Mouse (Mus musculus) hindbrain, embryonic 14.5 days (tissue): Measurements from ENCODE around the gene Cxcr6. TPM values are rescaled to one million over a fixed set of nuclear protein-coding genes. Genes with fewer than 3 reads are reported as not detected.
"Not testable (repeated sequence)": the region's sequence is repeated elsewhere in the genome, so short reads cannot be mapped to it uniquely, and the experiment has no call there.

Experiments
- ATAC-seq: fragments of 200-750 bp; cut with Nextera tagmentation; 2 replicates; pipeline ENCODE4 v1.8.0; 2017; ENCODE audit warnings: moderate number of reproducible peaks, mild to moderate bottlenecking, moderate TSS enrichment, moderate library complexity; ENCODE audit not compliant: low FRiP score
- DNase-seq: peaks from one replicate; pipeline ENCODE4 v3.0.0-alpha.2; 2015; ENCODE audit warnings: low spot score
- H3K27ac ChIP-seq: fragments of 300-500 bp; sonication (generic); 2 replicates; pipeline ENCODE4 v1.5.1; 2014; ENCODE audit warnings: mild to moderate bottlenecking, moderate library complexity
- H3K27me3 ChIP-seq: fragments of 300-500 bp; sonication (generic); 2 replicates; pipeline ENCODE4 v1.6.1; 2014; ENCODE audit warnings: mild to moderate bottlenecking, low read length, mixed read lengths; ENCODE audit not compliant: control insufficient read depth, insufficient read depth
- H3K36me3 ChIP-seq: fragments of 300-500 bp; sonication (generic); replicated peaks from 2 replicates; pipeline ENCODE4 v1.6.1; 2014; ENCODE audit not compliant: control insufficient read depth, insufficient read depth
- H3K4me1 ChIP-seq: fragments of 300-500 bp; sonication (generic); replicated peaks from 2 replicates; pipeline ENCODE4 v1.6.1; 2014; ENCODE audit warnings: antibody characterized with exemption, low read length, mixed read lengths; ENCODE audit not compliant: control insufficient read depth, insufficient read depth
- H3K4me2 ChIP-seq: fragments of 300-500 bp; sonication (generic); replicated peaks from 2 replicates; pipeline ENCODE4 v1.6.1; 2014; ENCODE audit warnings: mild to moderate bottlenecking, moderate library complexity
- H3K4me3 ChIP-seq: fragments of 300-500 bp; sonication (generic); replicated peaks from 2 replicates; pipeline ENCODE4 v1.5.1; 2014; ENCODE audit warnings: mild to moderate bottlenecking, low read length
- H3K9ac ChIP-seq: fragments of 300-500 bp; sonication (generic); 2 replicates; pipeline ENCODE4 v1.6.1; 2014
- H3K9me3 ChIP-seq: fragments of 300-500 bp; sonication (generic); 2 replicates; pipeline ENCODE4 v1.6.1; 2016; ENCODE audit warnings: low read length; ENCODE audit not compliant: control insufficient read depth
- WGBS: fragments of 180-500 bp; shearing (Covaris S2); extraction: QIAGEN DNeasy Blood & Tissue Kit; methylation state at CpG from one replicate; pipeline ENCODE4 v1.1.7; 2014; 5-methylcytosine and 5-hydroxymethylcytosine counted together
- polyA plus RNA-seq: library from polyadenylated mRNA; unstranded; fragments of >200 nt; fragmentation: Nextera tagmentation; extraction: Ambion mirVana; gene quantifications from 2 replicates; pipeline ENCODE4 v1.2.1, GENCODE M21; 2014

The Cxcr6 gene
- polyA plus RNA-seq, 1 experiment from 2014 or later = 0.23 TPM

DNA sequence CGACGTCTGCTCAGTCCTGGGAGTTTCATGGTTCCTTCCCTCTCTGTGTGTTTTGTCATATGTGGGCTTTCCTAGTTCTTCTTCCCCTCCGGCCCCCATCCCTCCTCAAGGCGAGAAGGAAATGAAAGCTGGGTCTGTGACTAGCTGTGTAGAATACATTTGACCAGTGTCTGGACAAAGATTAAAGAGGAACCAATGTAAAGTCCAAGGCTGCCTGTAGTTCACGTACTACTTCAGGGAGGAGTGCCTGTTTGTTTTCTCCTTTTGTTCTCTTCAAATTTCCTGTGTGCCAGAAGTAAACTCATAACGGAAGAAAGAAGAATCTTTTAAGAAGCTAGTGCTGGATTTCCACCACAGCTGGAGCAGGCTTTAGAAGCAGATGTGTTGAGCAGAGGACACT, 36.7 kb upstream of the Cxcr6 start:
- DNase-seq (no peak), ATAC-seq (no peak)
- H3K4me2 ChIP-seq = no peak overlapping the region
- 69% methylated on average over 6 of the region's 6 CpGs for WGBS
- no peak overlapping the region for H3K27ac ChIP-seq
- H3K4me1 ChIP-seq = no peaks in the 10 kb centered on the region
- no peak overlapping the region for H3K4me3 ChIP-seq
- H3K9ac ChIP-seq = no peak overlapping the region
- no peaks in the 10 kb centered on the region for H3K27me3 ChIP-seq
- no peaks in the 10 kb centered on the region for H3K36me3 ChIP-seq
- no peaks in the 10 kb centered on the region for H3K9me3 ChIP-seq

DNA sequence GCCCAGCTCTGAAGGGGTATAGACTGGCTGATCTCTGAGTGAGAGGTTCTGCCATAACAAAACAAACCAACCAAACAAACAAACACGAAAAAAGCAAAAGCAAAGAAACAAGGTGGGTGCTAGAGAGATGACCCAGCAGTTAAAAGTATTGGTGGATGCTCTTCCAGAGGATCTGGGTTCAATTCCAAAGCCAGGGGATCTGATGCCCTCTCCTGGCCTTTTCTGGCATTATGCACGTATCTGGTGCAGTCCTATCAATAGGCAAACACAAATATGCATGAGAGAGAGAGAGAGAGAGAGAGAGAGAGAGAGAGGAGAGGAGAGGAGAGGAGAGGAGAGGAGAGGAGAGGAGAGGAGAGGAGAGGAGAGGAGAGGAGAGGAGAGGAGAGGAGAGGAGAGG, 33.0 kb upstream of the Cxcr6 start:
- not testable (repeated sequence) for H3K4me3 ChIP-seq, H3K9ac ChIP-seq, H3K36me3 ChIP-seq, ATAC-seq, H3K4me1 ChIP-seq, H3K27ac ChIP-seq, H3K4me2 ChIP-seq, H3K27me3 ChIP-seq, H3K9me3 ChIP-seq, DNase-seq
- WGBS = 34% methylated on average over 2 of the region's 2 CpGs

- Histone ChIP-seq H3K9ac (no peak overlapping the region), H3K27me3 (no peaks in the 10 kb centered on the region), H3K36me3 (peaks cover 39% of the 10 kb centered on the region), H3K4me1 (no peaks in the 10 kb centered on the region), H3K4me2 (no peak overlapping the region), H3K4me3 (no peak overlapping the region), H3K27ac (no peak overlapping the region), H3K9me3 (peaks cover 1% of the 10 kb centered on the region; the same call in 1 of the 2 replicates)
- DNase-seq = no peak
- ATAC-seq = no peak
- 92% methylated on average over 4 of the region's 4 CpGs for WGBS
Measured at GRCm38 (mm10) chr9:123788855-123789529, 17.3 kb upstream of the Cxcr6 start.

GRCm38 (mm10) chr9:123796174-123796573, 10.1 kb upstream of the Cxcr6 start:
- no peak overlapping the region for H3K9ac ChIP-seq
- ATAC-seq (no peak), DNase-seq (peak; percentile 66)
- 75% methylated on average over 3 of the region's 3 CpGs for WGBS
- H3K4me1 ChIP-seq = no peaks in the 10 kb centered on the region
- H3K27me3 ChIP-seq = no peaks in the 10 kb centered on the region
- no peak overlapping the region for H3K4me3 ChIP-seq
- H3K4me2 ChIP-seq = no peak overlapping the region
- no peak overlapping the region for H3K27ac ChIP-seq
- H3K9me3 ChIP-seq = no peaks in the 10 kb centered on the region
- peaks cover 61% of the 10 kb centered on the region for H3K36me3 ChIP-seq

DNA sequence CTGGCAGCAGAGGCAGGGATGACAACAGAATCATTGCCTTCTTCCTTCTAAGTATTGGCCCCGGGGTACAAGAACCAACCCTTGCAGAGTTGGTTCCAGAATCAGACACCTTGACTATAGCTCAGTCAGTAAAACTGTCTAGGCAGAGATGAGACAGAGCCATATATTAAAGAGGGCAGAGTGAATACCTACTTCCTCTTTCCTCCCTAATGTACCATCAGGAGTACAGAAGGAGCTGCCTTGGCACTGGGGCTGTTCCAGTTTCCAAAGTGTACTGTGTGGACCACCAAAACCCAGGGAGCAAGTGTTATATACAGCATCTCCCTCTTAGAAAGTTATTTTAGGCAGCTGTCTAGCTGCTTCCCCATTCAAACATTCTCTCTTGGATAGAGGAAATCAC, 4.7 kb upstream of the Cxcr6 start:
- no peaks in the 10 kb centered on the region for H3K9me3 ChIP-seq
- WGBS = 100% methylated on average over 1 of the region's 1 CpGs
- no peak overlapping the region for H3K4me2 ChIP-seq
- no peaks in the 10 kb centered on the region for H3K27me3 ChIP-seq
- no peak for DNase-seq
- H3K9ac ChIP-seq = no peak overlapping the region
- no peak overlapping the region for H3K27ac ChIP-seq
- no peak overlapping the region for H3K4me3 ChIP-seq
- H3K36me3 ChIP-seq = peaks cover 31% of the 10 kb centered on the region
- ATAC-seq = no peak
- H3K4me1 ChIP-seq = no peaks in the 10 kb centered on the region

DNA sequence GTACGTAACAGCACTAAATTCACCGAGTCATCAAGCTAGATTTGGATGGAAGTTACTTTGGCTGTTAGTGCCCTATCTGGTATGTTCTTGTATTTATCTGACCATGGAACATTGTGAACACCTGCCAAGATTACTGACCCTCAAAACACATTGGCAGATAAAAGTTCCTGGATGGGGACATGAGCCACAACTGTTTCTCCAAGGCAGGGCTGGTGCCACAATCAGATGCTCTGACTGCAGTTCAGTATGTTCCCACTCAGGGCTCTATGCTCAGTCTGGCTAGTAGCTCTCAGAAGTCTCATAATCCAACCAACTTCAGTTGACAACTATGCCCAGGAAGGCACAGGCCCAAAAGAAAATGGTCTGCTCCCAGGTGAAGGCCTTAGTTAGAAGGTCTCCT, 3.9 kb upstream of the Cxcr6 start:
- no peak overlapping the region for H3K4me3 ChIP-seq
- WGBS = 100% methylated on average over 2 of the region's 2 CpGs
- no peak overlapping the region for H3K27ac ChIP-seq
- ATAC-seq (no peak), DNase-seq (no peak)
- peaks cover 24% of the 10 kb centered on the region for H3K36me3 ChIP-seq
- no peaks in the 10 kb centered on the region for H3K4me1 ChIP-seq
- H3K27me3 ChIP-seq = no peaks in the 10 kb centered on the region
- no peak overlapping the region for H3K4me2 ChIP-seq
- no peaks in the 10 kb centered on the region for H3K9me3 ChIP-seq
- no peak overlapping the region for H3K9ac ChIP-seq

DNA sequence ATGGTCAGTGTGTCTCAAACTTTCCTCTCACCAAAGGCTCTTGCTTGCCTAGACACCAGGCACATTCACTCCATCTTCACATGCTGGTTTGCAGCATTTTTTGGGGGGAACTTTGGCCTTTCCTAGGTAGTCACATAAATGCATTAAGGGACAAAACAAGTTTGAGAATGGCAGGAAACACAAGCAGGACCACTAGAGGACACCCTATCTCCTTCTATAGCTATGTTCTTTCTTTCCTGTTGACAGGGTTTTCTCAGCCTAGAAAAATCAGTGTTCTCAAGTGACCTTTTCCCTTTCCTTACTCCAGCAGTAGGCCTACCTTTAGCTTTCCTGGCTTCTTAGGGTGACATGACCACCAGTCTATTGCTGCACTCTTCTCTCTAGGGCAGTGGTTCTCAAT, 3.4 kb upstream of the Cxcr6 start:
- Histone ChIP-seq H3K9ac (no peak overlapping the region), H3K9me3 (no peaks in the 10 kb centered on the region), H3K4me2 (no peak overlapping the region), H3K36me3 (peaks cover 22% of the 10 kb centered on the region), H3K27ac (no peak overlapping the region), H3K27me3 (no peaks in the 10 kb centered on the region), H3K4me3 (no peak overlapping the region), H3K4me1 (no peaks in the 10 kb centered on the region)
- DNase-seq (no peak), ATAC-seq (no peak)

DNA sequence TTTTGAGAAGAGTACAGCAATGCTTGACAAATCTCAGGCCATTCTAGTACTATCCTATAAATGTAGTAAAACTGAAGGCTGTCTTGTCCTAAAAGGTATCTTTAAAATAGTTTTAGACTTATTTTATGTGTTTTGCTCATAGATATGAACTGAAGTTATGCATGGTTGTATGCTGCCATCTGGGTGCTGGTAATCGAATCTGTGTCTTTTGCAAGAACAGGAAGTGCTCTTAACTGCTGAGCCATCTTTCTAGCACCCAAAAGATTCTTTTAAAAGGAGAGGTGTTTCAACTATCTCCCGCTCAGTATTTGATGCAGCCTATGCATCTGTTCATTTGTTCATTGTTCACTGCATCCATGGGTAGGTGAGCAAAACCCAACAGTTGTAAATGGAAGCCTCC, 1.0 kb upstream of the Cxcr6 start:
- no peak overlapping the region for H3K4me2 ChIP-seq
- H3K27me3 ChIP-seq = no peaks in the 10 kb centered on the region
- H3K9me3 ChIP-seq = no peaks in the 10 kb centered on the region
- H3K9ac ChIP-seq = no peak overlapping the region
- peaks cover 19% of the 10 kb centered on the region for H3K36me3 ChIP-seq
- DNase-seq = no peak
- H3K4me3 ChIP-seq = no peak overlapping the region
- no peaks in the 10 kb centered on the region for H3K4me1 ChIP-seq
- 94% methylated on average over 2 of the region's 2 CpGs for WGBS
- no peak for ATAC-seq
- H3K27ac ChIP-seq = no peak overlapping the region

DNA sequence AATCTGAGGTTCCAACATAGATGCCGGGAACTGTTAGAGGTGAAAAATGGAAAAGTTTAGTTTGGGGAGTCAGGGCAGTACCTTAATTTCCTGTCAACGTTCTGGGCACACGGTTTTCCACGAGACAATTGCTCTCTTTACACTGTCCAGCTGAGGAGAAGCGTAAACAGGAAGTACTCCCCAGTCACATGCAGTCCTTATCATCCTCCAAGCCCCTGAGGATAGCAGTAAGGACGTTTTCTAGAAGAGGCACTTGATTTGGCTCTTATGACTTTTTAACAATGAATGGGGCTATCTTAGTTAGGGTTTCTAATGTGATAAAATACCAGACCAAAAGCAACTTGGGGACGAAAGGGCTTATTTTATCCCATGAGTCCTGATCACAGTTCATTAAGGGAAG, 2.3 kb downstream of the Cxcr6 start:
- H3K9me3 ChIP-seq = no peaks in the 10 kb centered on the region
- H3K4me3 ChIP-seq = no peak overlapping the region
- no peaks in the 10 kb centered on the region for H3K4me1 ChIP-seq
- H3K9ac ChIP-seq = no peak overlapping the region
- ATAC-seq (no peak), DNase-seq (no peak)
- H3K27ac ChIP-seq = no peak overlapping the region
- no peaks in the 10 kb centered on the region for H3K27me3 ChIP-seq
- WGBS = 85% methylated on average over 7 of the region's 7 CpGs
- H3K4me2 ChIP-seq = no peak overlapping the region
- peaks cover 18% of the 10 kb centered on the region for H3K36me3 ChIP-seq

GRCm38 (mm10) chr9:123811831-123812230, 5.6 kb downstream of the Cxcr6 start:
- Histone ChIP-seq H3K4me2 (no peak overlapping the region), H3K4me3 (no peak overlapping the region), H3K27me3 (no peaks in the 10 kb centered on the region), H3K36me3 (peaks cover 43% of the 10 kb centered on the region), H3K9me3 (no peaks in the 10 kb centered on the region), H3K4me1 (no peaks in the 10 kb centered on the region), H3K9ac (no peak overlapping the region), H3K27ac (no peak overlapping the region)
- WGBS = 91% methylated on average over 3 of the region's 3 CpGs
- DNase-seq (no peak), ATAC-seq (no peak)
